Mouse (Mus musculus) hindlimb bud, embryonic 11.5 days (tissue): Measurements from ENCODE around the gene Ints11.

Source experiments
- DNase-seq: peaks from one replicate; pipeline ENCODE4 v3.0.0-alpha.2; 2012; ENCODE audit warnings: low read depth, low spot score; ENCODE audit errors: extremely low spot score

Ints11 gene

DNA sequence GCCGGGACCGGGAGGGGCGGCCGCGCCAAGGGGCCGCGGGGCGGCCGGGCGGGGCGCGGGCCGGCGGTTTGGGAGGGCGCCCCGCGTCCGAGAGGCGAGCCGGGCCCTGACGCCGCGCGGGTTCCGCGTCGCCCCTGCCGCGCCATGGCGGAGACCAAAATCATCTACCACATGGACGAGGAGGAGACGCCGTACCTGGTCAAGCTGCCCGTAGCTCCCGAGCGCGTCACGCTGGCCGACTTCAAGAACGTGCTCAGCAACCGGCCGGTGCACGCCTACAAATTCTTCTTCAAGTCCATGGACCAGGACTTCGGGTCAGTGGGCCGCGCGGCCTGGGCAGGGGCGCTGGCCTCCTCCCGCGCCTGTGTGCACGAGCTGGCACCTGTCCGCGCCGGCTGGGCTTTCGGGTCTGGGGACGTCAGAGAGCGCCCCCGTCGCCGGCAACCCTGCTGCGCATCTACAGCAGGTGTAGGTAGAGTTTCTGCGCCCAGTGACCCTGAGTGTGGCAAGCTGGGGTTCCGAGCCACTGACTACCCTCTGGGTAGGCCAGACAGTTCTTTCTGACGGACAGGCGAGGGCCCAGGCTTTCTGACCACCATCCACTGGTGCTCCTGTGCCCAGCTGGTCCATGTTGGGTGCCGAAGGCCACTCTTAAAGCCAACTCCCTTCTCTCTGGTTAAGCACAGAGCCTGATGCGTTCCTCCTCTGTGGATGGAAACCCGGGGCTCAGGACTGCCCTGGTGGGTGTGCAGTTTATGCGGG, 21.6 kb upstream of the Ints11 start:
- no peak for DNase-seq

DNA sequence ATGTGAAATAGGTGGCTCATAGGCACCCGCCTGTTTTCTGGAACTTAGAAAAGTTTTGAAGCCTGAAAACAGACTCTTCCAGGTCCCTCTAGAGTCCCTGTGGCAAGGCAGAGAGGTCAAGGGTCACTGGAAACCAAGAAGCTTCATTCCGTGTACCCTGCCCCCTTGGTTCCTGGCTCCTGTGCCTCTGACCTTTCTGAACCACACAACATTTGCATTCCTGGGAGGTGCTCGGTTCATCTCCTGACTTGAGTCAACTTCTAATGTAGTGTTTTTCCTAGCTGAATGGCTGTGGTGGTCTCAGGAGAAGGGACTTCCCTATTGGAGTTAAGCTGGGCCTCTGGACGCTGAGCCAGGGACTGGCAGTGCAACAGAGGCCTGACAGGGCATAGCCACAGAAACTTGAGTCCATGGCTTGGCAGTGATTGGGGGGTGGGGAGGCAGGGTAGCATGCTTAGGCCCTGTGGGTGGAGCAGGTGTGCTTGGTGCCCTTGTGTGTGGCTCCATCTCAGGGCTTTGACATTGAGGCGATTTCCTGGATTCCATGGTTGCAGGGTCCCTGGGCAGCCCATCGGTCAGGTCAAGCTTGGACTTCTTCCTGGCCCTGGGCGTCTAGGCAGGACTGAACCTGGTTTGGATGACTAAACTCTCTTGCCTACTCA, 20.8 kb upstream of the Ints11 start:
- no peak for DNase-seq

DNA sequence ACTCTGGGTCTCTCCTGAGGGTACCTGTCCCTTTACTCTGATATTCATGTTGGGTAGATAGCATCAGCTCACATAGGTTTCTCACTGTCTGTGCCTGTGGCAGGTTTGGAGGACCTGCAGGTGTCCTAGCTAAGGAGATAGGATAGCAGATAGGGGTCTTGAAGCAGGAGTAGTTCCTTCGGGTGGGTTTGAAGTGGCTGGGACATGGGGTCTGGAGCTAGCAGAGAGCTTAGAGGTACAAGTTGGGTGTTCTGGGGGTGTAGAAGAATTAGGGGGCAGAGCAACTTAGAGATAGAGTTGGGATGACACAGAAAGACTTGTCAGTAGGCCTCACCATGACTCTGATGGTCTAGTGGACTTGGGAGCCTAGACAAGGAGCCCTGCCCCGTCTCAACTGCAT, 20.0 kb upstream of the Ints11 start:
- DNase-seq: no peak

DNA sequence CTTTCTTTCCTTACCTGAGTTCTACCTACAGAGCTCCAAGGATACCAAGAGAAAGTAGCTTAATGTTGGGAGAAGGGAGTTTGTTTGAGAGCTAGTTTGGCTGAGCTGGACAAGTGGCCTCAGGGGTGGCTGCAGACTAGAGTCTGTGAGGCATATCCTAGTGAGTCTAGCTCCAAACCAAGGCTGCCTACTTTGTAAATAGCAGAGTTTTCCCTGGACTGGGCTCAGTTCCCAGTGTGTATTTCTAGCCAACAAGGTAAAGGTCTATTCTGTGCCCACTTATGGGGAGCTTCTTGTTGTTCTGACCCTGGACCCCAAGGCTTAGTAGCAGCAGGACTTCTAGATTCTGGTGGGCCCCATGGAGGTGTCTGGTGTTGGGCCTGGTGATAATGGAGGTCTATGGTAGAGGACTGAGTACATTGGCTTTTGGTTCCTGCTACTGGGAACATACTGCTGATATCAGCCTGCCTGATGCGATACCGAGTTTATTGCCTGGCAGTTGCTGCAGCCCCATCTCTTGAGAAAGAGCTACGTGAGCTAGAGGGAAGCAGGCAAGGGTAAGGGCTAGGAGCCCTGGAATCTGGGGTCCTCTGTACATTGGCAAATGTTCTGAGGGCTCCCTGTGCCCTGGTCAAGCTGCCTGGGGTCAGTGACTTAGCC, 19.4 kb upstream of the Ints11 start:
- DNase-seq: no peak

DNA sequence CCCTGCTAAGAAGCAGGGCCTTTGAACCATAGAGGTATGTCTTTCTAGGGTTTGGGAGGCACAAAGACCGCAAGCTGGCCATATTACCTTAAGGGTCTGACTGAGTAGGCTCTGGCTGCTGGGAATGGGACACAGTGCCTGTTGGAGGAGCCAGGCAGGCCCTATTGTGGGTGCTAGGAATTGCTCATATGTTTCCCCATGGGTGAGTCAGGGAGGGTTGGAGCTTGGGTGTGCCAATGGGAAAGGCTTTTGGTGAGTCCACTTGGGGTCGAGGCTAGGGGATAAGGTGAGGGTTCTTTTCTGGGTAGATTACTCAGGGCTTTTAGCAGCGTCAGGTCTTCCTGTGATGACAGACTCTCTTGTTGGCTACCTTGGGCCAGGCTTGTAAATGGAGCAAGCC, 18.0 kb upstream of the Ints11 start:
- no peak for DNase-seq

DNA sequence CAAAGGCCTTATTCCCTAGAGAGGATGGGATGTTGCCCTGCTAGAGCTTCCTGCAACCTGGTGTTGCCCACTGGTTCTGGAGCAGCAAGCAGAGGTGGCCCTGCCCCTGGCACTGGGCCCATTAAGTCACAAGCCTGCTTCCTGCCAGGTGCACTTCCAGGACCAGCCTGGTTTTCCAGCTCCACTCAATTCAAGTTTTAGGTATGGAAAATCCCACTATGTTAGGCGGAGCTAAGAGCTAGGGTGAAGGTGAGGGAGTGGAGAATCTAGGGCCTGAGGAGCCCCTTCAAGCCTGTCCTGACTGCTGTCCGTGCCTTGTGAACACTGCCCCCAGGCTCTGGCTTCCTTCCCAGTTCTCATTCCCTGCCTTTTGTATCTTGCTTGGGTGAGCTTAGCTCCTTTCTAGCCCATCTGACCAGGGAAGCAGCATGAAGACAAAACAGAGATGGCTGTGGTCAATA, 17.4 kb upstream of the Ints11 start:
- DNase-seq: no peak

DNA sequence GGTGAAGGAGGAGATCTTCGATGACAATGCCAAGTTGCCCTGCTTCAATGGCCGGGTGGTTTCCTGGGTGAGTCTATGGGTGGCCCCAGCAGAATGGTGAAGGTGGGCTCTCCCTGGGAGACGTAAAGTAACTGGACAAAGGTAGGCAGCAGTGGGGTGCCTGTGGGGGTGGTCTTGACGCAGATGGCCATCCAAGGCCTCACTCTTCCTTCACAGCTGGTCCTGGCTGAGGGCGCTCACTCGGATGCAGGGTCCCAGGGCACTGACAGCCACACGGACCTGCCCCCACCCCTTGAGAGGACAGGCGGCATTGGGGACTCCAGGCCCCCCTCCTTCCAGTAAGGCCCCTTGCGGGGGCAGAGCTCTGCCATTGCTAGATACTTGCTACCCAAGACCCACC, 15.9 kb upstream of the Ints11 start:
- no peak for DNase-seq

DNA sequence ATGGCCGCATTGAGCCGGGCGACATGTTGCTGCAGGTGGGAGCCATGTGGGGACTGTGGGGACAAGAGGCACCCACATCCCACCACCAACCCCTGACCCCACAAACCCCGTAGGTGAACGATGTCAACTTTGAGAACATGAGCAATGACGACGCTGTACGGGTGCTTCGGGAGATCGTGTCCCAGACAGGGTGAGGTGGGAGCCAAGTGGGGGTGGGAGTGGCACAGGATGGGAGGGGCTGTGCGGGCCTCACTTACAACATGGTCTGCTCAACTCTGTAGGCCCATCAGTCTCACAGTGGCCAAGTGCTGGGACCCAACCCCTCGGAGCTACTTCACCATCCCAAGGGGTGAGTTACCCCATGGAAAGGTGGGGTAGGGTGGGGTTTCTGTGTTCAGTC, 14.4 kb upstream of the Ints11 start:
- no peak for DNase-seq

DNA sequence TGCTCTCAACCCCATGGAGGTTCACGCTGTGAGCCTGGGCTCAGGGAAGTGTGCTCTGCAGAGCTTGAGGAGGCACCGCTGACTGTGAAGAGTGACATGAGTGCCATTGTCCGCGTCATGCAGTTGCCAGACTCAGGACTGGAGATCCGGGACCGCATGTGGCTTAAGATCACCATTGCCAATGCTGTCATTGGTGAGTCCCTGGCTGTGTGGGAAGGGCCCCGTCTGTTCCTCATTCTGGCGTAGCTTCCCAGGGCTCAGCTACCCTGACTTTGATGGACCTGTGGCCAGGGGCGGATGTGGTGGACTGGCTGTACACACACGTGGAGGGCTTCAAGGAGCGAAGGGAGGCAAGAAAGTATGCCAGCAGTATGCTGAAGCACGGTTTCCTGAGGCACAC, 13.3 kb upstream of the Ints11 start:
- no peak for DNase-seq

DNA sequence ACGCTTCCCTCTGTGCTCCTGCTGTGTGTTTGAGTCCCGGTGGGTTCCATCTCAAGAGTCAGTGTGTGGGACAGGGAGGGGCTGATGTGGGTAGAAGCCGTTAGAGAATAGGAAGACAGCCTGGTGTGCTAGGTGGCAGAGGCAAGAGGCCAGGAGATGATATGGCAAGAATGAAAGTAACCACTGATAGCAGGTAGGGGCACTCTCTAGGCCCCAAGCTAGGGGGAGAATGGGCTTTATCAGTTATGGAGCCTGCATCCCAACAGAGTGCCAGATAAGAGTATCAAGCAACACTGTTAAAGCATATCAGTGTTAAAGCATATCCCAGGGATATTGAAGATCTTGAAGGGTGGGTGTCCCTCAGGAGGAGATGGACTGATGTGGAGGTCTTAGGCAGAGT, 12.5 kb upstream of the Ints11 start:
- no peak for DNase-seq

DNA sequence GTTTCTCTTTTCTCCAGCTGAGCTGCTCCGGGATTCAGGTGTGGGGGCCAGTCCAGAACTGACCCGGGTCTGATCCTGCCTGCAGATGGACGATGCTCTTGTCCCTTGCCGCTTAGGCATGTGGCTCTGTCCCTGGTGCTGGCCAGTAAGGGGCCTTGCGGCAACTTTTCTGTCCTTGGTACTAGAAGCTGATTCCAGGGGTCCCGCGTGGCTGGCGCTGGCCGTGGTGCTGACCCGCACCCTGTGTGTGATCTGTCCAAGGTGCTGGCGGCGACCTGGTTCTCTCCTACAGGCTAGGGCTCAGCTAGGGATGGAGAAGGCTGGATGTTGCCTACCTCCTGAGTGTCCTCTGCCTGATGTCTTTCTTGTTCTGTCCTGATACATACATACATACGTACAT, 10.0 kb upstream of the Ints11 start:
- no peak for DNase-seq

DNA sequence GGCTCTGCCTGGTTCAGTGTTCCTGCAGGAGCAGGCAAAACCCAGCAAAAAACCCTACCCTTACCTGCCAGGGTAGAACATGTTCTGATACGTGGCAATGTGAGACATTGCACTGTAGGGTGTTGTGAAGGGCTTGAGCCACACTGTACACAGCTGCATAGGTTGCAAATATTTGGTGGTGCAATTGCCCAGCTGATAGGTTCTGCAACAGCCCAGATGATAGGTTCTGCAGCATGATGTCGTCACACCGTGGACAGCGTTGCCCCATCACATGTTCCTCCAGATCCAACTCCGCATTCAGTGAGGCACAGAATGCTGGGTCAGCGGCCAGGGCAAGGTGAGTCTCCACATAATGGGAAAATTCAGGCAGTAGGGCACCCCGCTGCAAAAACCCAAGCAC, 7.6 kb upstream of the Ints11 start:
- no peak for DNase-seq

DNA sequence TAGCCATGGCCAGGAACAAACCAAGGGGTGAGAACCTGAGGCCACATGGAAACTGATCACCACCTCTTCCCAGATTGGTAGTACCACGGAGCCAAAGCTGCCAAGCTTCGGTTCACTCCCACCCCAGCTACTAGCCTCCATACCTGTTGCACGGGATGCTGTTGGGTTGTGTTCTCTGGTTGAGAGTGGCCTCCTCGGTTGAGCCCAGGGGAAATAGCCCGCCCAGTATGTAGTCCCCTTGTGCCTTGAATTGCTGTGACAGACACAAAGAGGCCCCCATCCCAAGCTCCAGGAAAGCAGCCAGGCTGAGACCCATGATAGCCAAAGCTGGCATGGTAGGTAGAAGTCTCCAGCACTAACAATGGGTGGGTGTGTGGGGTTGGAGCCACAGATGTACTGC, 6.3 kb upstream of the Ints11 start, which contains the start of gene Tas1r3:
Tas1r3 (minus strand) TSS at position 362 of the 400 bp plus-strand sequence.
- no peak for DNase-seq

DNA sequence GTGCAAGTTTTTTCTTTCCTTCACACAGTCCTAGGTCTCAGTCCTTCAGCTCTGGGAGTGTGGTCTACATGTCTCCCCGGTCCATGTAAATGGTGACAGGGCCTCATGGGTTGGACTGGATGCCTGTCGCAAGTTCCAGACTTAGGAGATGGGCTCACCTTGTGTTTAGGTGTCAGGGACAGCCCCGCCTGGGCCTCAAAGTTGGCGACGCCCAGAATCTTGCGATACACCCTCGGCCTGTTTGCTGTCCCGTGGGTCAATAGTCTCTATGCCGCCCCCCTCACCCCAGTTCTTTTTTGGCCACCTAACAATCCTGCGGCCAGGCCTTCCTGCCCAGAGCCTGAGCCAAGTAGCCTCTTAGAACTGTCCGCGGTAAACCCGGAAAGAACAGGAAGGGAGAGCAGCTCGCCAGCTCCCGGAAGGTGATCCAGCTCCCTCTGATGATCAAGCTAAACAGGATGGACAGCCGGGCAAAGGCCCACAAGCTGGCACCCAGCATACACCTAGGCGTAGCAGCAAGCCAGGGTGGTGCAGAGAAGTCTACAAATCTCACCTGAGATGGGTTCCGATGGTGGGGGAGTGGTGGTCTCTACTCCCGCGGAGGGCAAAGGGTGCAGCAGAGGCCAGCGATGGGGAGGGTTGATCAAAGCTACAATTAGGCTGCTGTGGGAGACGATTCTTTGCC, 590 bp upstream of the Ints11 start:
- DNase-seq: no peak

DNA sequence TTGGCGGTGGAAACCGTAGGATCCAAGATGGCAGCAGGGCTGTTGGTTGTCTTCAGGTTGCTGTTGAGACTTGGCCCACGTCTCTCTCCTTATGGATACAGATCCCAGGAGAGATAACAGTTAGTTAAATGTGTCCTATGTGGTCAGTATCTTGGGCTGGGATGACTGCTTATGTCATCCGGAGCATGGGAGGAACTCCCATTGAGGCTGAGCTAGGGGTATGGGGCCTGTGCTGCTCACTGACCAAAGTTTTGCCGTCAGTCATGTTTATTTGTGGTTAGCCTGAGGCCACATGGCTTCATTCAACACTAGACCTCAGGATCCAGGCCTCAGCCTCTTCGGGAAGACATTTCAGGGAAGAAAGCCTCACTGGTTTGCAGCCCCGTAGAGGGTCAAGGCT, 2.1 kb downstream of the Ints11 start:
- no peak for DNase-seq

DNA sequence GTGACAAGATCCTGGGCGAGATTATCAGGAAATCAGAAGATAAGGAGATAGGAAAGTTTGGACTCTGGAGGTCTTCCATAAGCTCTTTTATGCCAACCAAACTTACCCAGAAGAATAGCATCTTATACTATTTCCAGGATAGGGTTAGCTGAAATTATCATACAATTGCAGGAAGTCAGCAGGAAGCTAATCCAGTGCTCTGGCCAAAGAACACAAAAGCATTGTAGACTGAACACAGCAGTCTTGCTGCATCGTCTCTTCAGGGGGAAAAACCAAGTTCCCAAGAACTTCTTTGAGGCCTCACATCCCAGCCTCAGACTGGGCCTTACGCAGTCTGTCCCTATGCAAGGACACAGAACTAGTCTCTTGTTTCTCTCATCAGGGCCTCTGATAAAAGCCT, 14.2 kb downstream of the Ints11 start:
- no peak for DNase-seq

DNA sequence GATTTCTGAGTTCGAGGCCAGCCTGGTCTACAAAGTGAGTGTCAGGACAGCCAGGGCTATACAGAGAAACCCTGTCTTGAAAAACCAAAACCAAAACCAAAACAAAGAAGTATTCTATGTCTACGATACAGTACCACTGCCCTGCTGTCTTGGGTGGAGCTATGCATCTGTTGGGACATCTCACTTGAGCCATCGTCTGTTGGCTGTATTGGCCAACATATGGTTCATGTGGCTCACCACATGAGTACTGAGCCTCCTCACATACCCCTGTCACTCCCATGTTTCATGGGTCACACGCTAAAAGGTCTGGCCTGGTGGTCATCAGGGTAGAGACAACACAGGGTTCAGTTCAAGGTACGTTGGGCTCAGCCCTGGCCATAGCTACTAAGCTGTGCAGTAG, 17.0 kb downstream of the Ints11 start:
- DNase-seq: no peak

DNA sequence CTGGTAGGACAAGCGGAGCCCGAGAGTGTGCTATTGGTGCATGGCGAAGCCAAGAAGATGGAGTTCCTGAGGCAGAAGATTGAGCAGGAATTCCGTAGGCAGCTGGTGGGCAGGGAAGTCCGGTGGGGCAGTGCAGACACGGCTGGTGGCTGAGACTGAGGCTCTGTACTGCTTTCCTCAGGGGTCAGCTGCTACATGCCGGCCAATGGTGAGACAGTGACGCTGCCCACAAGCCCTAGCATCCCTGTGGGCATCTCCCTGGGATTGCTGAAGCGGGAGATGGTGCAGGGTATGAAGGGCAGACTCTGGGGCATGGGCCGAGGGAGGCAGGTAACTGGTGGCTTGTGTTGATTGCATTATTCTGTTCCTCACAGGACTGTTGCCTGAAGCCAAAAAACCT, 18.3 kb downstream of the Ints11 start:
- no peak for DNase-seq

DNA sequence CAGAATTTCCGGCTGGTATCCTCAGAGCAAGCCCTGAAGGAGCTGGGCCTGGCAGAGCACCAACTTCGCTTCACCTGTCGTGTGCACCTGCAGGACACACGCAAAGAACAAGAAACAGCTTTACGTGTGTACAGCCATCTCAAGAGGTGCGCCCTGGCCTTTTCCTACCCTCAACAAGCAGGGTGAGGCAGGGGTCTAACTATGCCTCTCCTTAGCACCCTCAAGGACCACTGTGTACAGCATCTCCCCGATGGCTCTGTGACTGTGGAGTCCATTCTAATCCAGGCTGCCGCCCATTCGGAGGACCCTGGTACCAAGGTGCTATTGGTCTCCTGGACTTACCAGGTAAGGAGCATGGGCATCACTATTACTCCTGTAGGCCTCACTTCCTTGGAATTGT, 18.8 kb downstream of the Ints11 start:
- DNase-seq: no peak

DNA sequence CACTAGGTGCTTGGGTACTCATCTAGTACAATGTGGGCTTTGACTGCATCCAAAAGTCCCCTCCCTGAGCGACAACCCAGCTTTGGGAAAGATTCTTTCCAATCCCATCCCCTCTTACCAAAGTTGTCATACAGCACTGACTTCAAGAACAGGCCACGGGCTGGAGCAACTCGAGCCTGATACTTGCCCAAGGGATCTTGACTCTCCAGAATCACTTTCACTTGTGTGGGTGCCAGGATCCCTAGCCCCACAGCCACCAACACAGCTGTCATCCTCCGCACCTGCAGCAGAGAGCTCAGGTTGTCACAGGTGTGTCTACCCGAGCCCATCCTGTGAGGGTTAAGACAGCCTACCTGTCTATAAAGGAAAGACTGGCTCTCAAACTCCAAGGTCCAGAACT, 20.0 kb downstream of the Ints11 start:
- no peak for DNase-seq

DNA sequence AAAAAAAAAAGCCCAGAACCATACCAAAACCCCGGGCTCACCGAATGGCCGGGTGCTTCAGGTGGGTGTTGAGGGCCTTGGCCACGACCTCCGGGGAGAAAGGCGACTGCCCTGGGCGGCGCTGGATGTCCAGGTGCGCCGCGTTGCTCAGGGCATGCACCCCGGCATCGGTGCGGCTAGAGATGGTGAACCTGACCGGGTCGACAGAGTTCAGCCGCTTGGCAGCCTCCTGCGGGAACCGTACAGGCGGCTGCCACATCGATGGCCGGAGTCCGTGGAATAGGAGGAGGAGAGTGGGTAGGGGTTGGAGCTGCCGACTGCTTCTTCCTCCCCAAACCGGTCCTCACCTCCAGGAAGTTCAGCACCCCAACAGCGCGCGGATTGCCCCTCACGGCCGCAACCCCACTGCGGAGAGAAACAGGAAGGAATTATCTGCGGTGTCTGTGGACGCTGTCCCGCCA, 21.7 kb downstream of the Ints11 start:
- no peak for DNase-seq
